Mouse (Mus musculus): Measurements from ENCODE around the gene Gpatch2l.

The Gpatch2l gene

GRCm38 (mm10) chr12:86280000-86280399, 38.3 kb downstream of the Gpatch2l start:
- no peak for DNase-seq (ENCODE audit: low spot score)

GRCm38 (mm10) chr12:86285704-86286103, 44.0 kb downstream of the Gpatch2l start:
- DNase-seq (ENCODE audit: low spot score) = no peak

GRCm38 (mm10) chr12:86297450-86297849, 55.8 kb downstream of the Gpatch2l start:
- no peak for DNase-seq (ENCODE audit: low spot score)

- no peak for DNase-seq (ENCODE audit: low spot score)
Measured at GRCm38 (mm10) chr12:86302973-86303372, 61.3 kb downstream of the Gpatch2l start.

- DNase-seq (ENCODE audit: low spot score) = no peak
Measured at GRCm38 (mm10) chr12:86305045-86305444, 63.4 kb downstream of the Gpatch2l start.

GRCm38 (mm10) chr12:86305635-86306243, 64.1 kb downstream of the Gpatch2l start:
- DNase-seq (ENCODE audit: low spot score) = no peak

GRCm38 (mm10) chr12:86309474-86309873, 67.8 kb downstream of the Gpatch2l start:
- no peak for DNase-seq (ENCODE audit: low spot score)

GRCm38 (mm10) chr12:86309902-86310301, 68.2 kb downstream of the Gpatch2l start:
- no peak for DNase-seq (ENCODE audit: low spot score)

GRCm38 (mm10) chr12:86320629-86321028, 79.0 kb downstream of the Gpatch2l start:
- no peak for DNase-seq (ENCODE audit: low spot score)

GRCm38 (mm10) chr12:86324297-86324696, 82.6 kb downstream of the Gpatch2l start:
- no peak for DNase-seq (ENCODE audit: low spot score)

- DNase-seq (ENCODE audit: low spot score) = no peak
Measured at GRCm38 (mm10) chr12:86329813-86330212, 88.2 kb downstream of the Gpatch2l start.

- no peak for DNase-seq (ENCODE audit: low spot score)
Measured at GRCm38 (mm10) chr12:86330684-86331083, 89.0 kb downstream of the Gpatch2l start.

GRCm38 (mm10) chr12:86331248-86331647, 89.6 kb downstream of the Gpatch2l start:
- DNase-seq (ENCODE audit: low spot score) = no peak

GRCm38 (mm10) chr12:86336209-86336608, 94.6 kb downstream of the Gpatch2l start:
- no peak for DNase-seq (ENCODE audit: low spot score)

GRCm38 (mm10) chr12:86336887-86337286, 95.2 kb downstream of the Gpatch2l start:
- DNase-seq (ENCODE audit: low spot score) = no peak
